Mouse (Mus musculus): Measurements from ENCODE around the gene Hist1h2bq. TPM values are rescaled to one million over a fixed set of nuclear protein-coding genes. Genes with fewer than 3 reads are reported as not detected.

Gene Hist1h2bq
- 22.4 and 30.9 TPM in 2 replicates for polyA plus RNA-seq (2012; rRNA removed; ENCODE audit: low replicate concordance)

DNA sequence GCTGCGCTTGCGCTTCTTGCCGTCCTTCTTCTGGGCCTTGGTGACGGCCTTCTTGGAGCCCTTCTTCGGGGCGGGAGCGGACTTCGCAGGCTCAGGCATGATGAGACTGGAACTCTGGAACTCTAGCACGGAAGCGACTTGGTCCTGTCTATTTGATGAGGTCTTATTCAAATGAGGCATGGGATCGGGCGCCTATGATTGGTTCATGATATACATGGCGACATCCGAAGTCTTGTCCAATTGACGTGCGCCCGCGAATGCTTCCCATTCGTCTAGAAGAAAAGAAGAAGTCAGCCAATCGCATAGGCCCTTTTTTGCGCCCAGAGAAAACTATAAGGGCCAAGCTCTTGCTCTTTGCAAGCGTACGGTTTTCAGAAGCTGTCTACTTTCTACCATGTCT is at the start of gene Hist1h2bq, which contains the start of gene Hist1h2ao:
Gene Hist1h2bq (minus strand): TSS at position 125 of the 400 bp plus-strand sequence.
Gene Hist1h2ao (plus strand): TSS at position 393 of the 400 bp plus-strand sequence.

DNA sequence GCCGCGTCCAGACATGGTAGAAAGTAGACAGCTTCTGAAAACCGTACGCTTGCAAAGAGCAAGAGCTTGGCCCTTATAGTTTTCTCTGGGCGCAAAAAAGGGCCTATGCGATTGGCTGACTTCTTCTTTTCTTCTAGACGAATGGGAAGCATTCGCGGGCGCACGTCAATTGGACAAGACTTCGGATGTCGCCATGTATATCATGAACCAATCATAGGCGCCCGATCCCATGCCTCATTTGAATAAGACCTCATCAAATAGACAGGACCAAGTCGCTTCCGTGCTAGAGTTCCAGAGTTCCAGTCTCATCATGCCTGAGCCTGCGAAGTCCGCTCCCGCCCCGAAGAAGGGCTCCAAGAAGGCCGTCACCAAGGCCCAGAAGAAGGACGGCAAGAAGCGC is 23.5 kb upstream of the Hist1h2bq start, which contains the start of the genes Hist1h2ap and Hist1h2br:
Gene Hist1h2ap (minus strand): TSS at position 47 of the 400 bp plus-strand sequence.
Gene Hist1h2br (plus strand): TSS at position 283 of the 400 bp plus-strand sequence.

DNA sequence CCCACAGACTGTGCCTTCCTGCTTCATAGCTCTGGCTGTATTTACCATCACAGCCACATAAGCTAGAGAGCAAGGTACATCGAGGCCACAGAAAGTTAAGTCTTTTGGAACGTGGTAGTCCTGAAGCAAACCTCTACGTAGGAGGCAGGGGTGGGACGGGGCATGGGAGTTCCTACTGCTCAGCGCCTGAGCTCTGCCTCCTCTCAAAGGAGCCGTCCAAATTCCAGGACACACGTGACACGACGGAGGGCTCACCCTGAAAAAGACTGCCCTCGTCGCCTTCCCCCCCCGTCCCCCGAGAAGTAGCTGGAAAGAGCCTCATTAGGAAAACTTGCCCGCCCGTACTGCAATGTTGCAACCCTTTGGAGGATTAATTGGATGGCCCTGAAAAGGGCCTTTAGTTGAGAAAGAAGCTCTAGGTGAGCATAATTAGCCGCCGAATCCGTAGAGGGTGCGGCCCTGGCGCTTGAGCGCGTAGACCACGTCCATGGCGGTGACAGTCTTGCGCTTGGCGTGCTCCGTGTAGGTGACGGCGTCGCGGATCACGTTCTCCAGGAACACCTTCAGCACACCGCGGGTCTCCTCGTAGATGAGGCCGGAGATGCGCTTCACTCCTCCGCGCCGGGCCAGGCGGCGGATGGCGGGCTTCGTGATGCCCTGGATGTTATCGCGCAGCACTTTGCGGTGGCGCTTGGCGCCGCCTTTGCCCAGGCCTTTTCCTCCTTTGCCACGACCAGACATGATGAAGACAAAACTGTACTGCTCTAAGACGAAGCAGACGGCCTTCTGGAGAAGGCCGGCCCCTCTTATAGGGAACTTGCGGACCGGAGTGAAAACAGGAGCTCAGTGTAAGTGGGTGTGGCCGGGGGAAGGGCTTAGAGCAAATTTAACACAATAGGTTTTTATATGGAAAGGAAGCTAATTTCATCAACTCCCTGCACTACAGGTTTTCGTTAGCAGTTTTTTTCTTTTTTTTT is 21.7 kb upstream of the Hist1h2bq start, which contains the start of gene Hist1h4n:
Gene Hist1h4n (minus strand): TSS at position 779 of the 977 bp plus-strand sequence.

DNA sequence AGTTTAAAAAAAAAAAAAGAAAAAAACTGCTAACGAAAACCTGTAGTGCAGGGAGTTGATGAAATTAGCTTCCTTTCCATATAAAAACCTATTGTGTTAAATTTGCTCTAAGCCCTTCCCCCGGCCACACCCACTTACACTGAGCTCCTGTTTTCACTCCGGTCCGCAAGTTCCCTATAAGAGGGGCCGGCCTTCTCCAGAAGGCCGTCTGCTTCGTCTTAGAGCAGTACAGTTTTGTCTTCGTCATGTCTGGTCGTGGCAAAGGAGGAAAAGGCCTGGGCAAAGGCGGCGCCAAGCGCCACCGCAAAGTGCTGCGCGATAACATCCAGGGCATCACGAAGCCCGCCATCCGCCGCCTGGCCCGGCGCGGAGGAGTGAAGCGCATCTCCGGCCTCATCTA is 1.5 kb upstream of the Hist1h2bq start, which contains the start of gene Hist1h4m:
Gene Hist1h4m (plus strand): TSS at position 208 of the 400 bp plus-strand sequence.

DNA sequence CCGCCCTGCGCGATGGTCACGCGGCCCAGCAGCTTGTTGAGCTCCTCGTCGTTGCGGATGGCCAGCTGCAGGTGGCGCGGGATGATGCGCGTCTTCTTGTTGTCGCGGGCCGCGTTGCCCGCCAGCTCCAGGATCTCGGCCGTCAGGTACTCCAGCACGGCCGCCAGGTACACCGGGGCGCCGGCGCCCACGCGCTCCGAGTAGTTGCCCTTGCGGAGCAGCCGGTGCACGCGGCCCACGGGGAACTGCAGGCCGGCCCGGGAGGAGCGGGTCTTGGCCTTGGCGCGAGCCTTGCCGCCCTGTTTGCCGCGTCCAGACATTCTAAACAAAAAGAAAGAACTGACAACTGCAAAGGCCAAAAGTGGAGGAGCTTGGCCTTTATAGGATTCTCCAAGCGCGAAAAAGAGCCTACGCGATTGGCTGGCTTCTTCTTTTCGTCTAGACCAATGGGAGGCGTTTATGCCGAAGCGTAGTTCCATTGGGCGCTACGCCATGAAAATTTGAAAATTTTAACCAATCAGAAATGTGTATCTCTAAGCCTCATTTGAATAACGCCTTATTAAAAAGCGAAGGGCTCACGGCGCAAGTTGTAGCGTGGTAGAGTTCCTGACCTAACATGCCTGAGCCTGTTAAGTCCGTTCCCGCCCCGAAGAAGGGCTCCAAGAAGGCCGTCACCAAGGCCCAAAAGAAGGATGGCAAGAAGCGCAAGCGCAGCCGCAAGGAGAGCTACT is 22.9 kb downstream of the Hist1h2bq start, which contains the start of the genes Hist1h2an and Hist1h2bp:
Gene Hist1h2an (minus strand): TSS at position 320 of the 731 bp plus-strand sequence.
Gene Hist1h2bp (plus strand): TSS at position 563 of the 731 bp plus-strand sequence.

DNA sequence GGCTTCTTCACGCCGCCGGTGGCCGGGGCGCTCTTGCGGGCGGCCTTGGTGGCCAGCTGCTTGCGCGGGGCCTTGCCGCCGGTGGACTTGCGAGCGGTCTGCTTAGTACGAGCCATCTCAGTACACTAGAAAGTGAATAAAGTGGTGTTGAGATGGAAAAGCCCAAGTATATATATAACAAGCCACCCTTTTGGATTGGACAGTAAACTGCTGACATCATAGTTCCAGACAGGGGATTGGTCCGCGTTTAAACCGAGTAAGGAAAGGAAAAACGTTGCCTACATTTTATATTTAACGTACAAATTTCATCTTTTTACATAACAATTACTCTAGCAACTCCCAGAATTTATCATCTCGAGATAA is 26.8 kb downstream of the Hist1h2bq start, which contains the start of gene Hist1h3i:
Gene Hist1h3i (minus strand): TSS at position 116 of the 363 bp plus-strand sequence.

DNA sequence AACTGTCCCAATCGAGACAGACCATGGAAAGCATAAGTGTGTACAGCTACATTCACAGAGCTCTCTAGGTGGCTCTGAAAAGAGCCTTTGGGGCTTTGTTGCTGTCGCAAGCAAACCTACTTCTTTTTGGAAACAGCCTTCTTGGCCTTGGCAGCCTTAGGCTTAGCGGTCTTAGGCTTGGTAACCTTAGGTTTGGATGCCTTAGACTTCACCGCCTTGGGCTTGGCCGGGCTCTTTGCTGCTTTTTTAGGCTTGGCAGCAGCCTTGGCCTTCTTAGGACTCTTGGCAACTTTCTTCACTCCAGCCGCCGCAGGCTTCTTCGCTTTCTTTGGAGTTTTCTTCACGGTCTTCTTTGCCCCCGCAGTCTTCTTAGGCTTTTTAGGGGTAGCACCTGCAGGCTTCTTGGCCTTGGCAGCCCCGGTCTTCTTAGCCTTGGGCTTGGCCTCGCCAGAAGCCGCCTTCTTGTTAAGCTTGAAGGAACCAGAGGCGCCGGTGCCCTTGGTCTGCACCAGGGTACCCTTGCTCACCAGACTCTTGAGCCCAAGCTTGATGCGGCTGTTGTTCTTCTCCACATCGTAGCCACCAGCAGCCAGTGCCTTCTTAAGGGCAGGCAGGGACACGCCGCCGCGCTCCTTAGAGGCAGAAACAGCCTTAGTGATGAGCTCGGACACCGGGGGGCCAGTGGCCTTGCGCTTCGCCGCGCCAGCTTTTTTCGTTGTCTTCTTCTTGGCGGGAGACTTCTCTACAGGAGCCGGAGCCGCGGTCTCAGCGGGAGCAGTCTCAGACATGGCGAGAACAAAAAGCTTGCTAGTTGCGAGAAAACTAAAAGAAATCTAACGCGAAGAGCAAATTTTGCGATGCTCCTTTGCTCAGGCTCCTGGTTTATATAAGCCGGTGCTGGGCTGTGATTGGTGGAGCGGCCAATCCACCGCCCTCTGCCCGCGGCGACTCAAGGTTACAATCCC is 29.9 kb downstream of the Hist1h2bq start, which contains the start of gene Hist1h1b:
Gene Hist1h1b (minus strand): TSS at position 859 of the 965 bp plus-strand sequence.

Other genes with a start within 250 kb of the Hist1h2bq start
- not detected in 2 replicates for gene Olfr1364, start 228.4 kb downstream of the Hist1h2bq start, polyA plus RNA-seq (2012; rRNA removed; ENCODE audit: low replicate concordance)
- 0.03 and 0.04 TPM in 2 replicates for gene Olfr1362, start 196.2 kb downstream of the Hist1h2bq start, polyA plus RNA-seq (2012; rRNA removed; ENCODE audit: low replicate concordance)
- gene Olfr11, start 167.7 kb downstream of the Hist1h2bq start, polyA plus RNA-seq (2012; rRNA removed; ENCODE audit: low replicate concordance) = 0.03 TPM in 1 of 2 replicates, not detected in the other
- not detected in 2 replicates for gene Olfr1361, start 146.8 kb downstream of the Hist1h2bq start, polyA plus RNA-seq (2012; rRNA removed; ENCODE audit: low replicate concordance)
- not detected in 2 replicates for gene Olfr1360, start 132.8 kb downstream of the Hist1h2bq start, polyA plus RNA-seq (2012; rRNA removed; ENCODE audit: low replicate concordance)
- not detected in 2 replicates for gene Olfr1359, start 112.1 kb downstream of the Hist1h2bq start, polyA plus RNA-seq (2012; rRNA removed; ENCODE audit: low replicate concordance)
- gene Hist1h2bl, start 94.1 kb downstream of the Hist1h2bq start, polyA plus RNA-seq (2012; rRNA removed; ENCODE audit: low replicate concordance) = 1.7 and 11.3 TPM in 2 replicates
- gene Hist1h2ai, start 93.8 kb downstream of the Hist1h2bq start, polyA plus RNA-seq (2012; rRNA removed; ENCODE audit: low replicate concordance) = 2.7 and 18.5 TPM in 2 replicates
- 6.1 and 31.9 TPM in 2 replicates for gene Hist1h3h, start 92.5 kb downstream of the Hist1h2bq start, polyA plus RNA-seq (2012; rRNA removed; ENCODE audit: low replicate concordance)
- 1.3 and 2.3 TPM in 2 replicates for gene Hist1h2bm, start 88.2 kb downstream of the Hist1h2bq start, polyA plus RNA-seq (2012; rRNA removed; ENCODE audit: low replicate concordance)
- 1.0 and 2.4 TPM in 2 replicates for gene Hist1h4j, start 75.1 kb downstream of the Hist1h2bq start, polyA plus RNA-seq (2012; rRNA removed; ENCODE audit: low replicate concordance)
- 2.8 and 15.5 TPM in 2 replicates for gene Hist1h4k, start 59.7 kb downstream of the Hist1h2bq start, polyA plus RNA-seq (2012; rRNA removed; ENCODE audit: low replicate concordance)
- gene Hist1h2ak, start 56.4 kb downstream of the Hist1h2bq start, polyA plus RNA-seq (2012; rRNA removed; ENCODE audit: low replicate concordance) = 3.4 and 19.7 TPM in 2 replicates
- gene Hist1h2bn, start 56.1 kb downstream of the Hist1h2bq start, polyA plus RNA-seq (2012; rRNA removed; ENCODE audit: low replicate concordance) = 2.6 and 14.3 TPM in 2 replicates
- gene Hist1h1b, start 29.6 kb downstream of the Hist1h2bq start, polyA plus RNA-seq (2012; rRNA removed; ENCODE audit: low replicate concordance) = 0.23 and 0.54 TPM in 2 replicates
- gene Hist1h3i, start 26.8 kb downstream of the Hist1h2bq start, polyA plus RNA-seq (2012; rRNA removed; ENCODE audit: low replicate concordance) = 9.6 and 20.0 TPM in 2 replicates
- 1.3 and 17.7 TPM in 2 replicates for gene Hist1h2an, start 23.0 kb downstream of the Hist1h2bq start, polyA plus RNA-seq (2012; rRNA removed; ENCODE audit: low replicate concordance)
- 1.1 and 1.5 TPM in 2 replicates for gene Hist1h2bp, start 22.7 kb downstream of the Hist1h2bq start, polyA plus RNA-seq (2012; rRNA removed; ENCODE audit: low replicate concordance)
- not detected in 2 replicates for gene Hist1h2ao, start 268 bp upstream of the Hist1h2bq start, polyA plus RNA-seq (2012; rRNA removed; ENCODE audit: low replicate concordance)
- not detected in 2 replicates for gene Hist1h4m, start 1.5 kb upstream of the Hist1h2bq start, polyA plus RNA-seq (2012; rRNA removed; ENCODE audit: low replicate concordance)
- gene Hist1h4n, start 22.0 kb upstream of the Hist1h2bq start, polyA plus RNA-seq (2012; rRNA removed; ENCODE audit: low replicate concordance) = 4.9 and 22.8 TPM in 2 replicates
- 38.2 and 359 TPM in 2 replicates for gene Hist1h2ap, start 23.3 kb upstream of the Hist1h2bq start, polyA plus RNA-seq (2012; rRNA removed; ENCODE audit: low replicate concordance)
- gene Hist1h2br, start 23.5 kb upstream of the Hist1h2bq start, polyA plus RNA-seq (2012; rRNA removed; ENCODE audit: low replicate concordance) = 19.9 and 27.5 TPM in 2 replicates
- gene Zfp184, start 134.9 kb upstream of the Hist1h2bq start, polyA plus RNA-seq (2012; rRNA removed; ENCODE audit: low replicate concordance) = 0.29 and 0.80 TPM in 2 replicates
- not detected in 2 replicates for gene Pom121l2, start 171.0 kb upstream of the Hist1h2bq start, polyA plus RNA-seq (2012; rRNA removed; ENCODE audit: low replicate concordance)
- 1.7 and 2.8 TPM in 2 replicates for gene Prss16, start 199.5 kb upstream of the Hist1h2bq start, polyA plus RNA-seq (2012; rRNA removed; ENCODE audit: low replicate concordance)
- 2.1 and 26.7 TPM in 2 replicates for gene Hist1h2ah, start 225.4 kb upstream of the Hist1h2bq start, polyA plus RNA-seq (2012; rRNA removed; ENCODE audit: low replicate concordance)
- 2.4 and 13.0 TPM in 2 replicates for gene Hist1h2bk, start 225.7 kb upstream of the Hist1h2bq start, polyA plus RNA-seq (2012; rRNA removed; ENCODE audit: low replicate concordance)
- 8.5 and 8.7 TPM in 2 replicates for gene Hist1h4i, start 231.2 kb upstream of the Hist1h2bq start, polyA plus RNA-seq (2012; rRNA removed; ENCODE audit: low replicate concordance)
- 0.57 and 4.6 TPM in 2 replicates for gene Hist1h2ag, start 232.7 kb upstream of the Hist1h2bq start, polyA plus RNA-seq (2012; rRNA removed; ENCODE audit: low replicate concordance)
- gene Hist1h2bj, start 233.0 kb upstream of the Hist1h2bq start, polyA plus RNA-seq (2012; rRNA removed; ENCODE audit: low replicate concordance) = 2.8 and 6.5 TPM in 2 replicates